Mouse (Mus musculus): ENCODE measurements around the gene Stk40. TPM values are rescaled to one million over a fixed set of nuclear protein-coding genes. Genes with fewer than 3 reads are reported as not detected.
A peak's percentile ranks its signal among the peaks of the same experiment; 100 is the strongest.

The Stk40 gene
- polyA plus RNA-seq, 1 experiment from 2014 or later: 27.1 TPM

DNA sequence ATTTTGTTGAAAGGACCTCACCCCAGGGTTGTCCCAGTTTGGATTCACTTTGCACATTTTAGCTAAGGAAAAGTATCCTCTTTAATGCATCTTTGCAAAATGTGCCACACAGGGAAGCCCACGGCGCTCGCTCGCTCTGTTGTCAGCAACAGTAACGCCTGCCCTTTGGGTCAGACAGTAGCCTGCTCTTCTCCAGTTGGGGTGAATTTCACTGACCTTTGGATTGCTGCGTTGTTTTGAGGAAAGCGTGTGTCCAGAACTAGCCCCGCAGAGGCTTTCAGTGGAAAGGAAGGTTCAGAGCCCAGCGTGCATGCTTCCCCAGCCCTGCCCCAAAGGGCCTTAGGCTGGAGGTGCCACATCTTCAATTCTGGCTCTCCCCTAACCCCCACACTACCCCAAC lies 11.7 kb downstream of the Stk40 start:
- H3K4me1 ChIP-seq (ENCODE audit: control insufficient read depth, insufficient read depth, low read length): peaks cover 12% of the 10 kb centered on the region
- WGBS: 84% methylated on average over 9 of the region's 9 CpGs

DNA sequence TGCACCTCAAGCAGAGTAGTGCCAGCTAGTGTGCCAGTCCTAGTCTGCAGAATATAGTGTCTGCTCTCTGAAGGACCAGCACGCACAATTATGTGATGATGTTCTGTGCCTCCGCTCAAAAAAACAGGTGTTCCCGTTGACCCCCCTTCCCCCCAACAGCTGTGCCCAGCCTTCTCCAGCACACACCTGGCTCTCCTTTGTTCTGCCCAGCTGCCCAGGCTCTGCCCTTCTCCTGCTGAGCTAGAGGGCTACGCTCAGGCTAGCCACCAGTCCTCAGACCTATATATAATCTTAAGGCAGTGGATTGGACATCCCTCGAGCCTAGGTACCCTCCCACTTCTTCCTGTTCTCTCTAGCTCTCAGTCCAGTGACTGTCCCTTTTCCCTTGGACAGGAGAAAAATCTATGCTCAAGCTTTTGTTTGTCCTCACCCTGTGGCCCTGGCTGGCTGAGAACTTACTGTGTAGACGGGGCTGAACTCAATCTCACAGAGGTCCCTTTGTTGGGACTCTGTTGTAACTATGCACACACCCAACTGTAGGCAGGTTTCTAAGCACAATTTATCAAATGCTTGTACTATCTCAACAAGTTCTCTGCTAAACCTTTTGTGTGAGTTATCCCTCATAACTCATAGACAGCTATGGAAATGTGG lies 12.2 kb downstream of the Stk40 start:
- no peaks in the 10 kb centered on the region for H3K9me3 ChIP-seq (replicated peaks; ENCODE audit: control insufficient read depth, low read length, poor library complexity, severe bottlenecking)
- H3K27me3 ChIP-seq (ENCODE audit: control insufficient read depth, insufficient read depth, low read depth, low read length): no peaks in the 10 kb centered on the region
- H3K9ac ChIP-seq (ENCODE audit: low read depth, low read length): no peak overlapping the region
- WGBS: 78% methylated on average over 6 of the region's 6 CpGs
- H3K4me1 ChIP-seq (ENCODE audit: control insufficient read depth, insufficient read depth, low read length): peaks cover 6% of the 10 kb centered on the region
- no peak overlapping the region for H3K27ac ChIP-seq (ENCODE audit: low read length)
- peaks cover 4% of the 10 kb centered on the region; the same call in 1 of the 2 replicates for H3K36me3 ChIP-seq (ENCODE audit: control insufficient read depth, insufficient read depth, low read length)
- H3K4me2 ChIP-seq (ENCODE audit: low read length): no peak overlapping the region
- ATAC-seq: no peak
- no peak overlapping the region for H3K4me3 ChIP-seq (ENCODE audit: low read depth, low read length)

More for the DNA sequence above, 11.7 kb downstream of the Stk40 start:
- Histone ChIP-seq H3K27ac (ENCODE audit: low read length) (no peak overlapping the region), H3K4me2 (ENCODE audit: low read length) (no peak overlapping the region), H3K4me3 (ENCODE audit: low read depth, low read length) (no peak overlapping the region), H3K9ac (ENCODE audit: low read depth, low read length) (no peak overlapping the region), H3K36me3 (ENCODE audit: control insufficient read depth, insufficient read depth, low read length) (no peaks in the 10 kb centered on the region), H3K27me3 (ENCODE audit: control insufficient read depth, insufficient read depth, low read depth, low read length) (no peaks in the 10 kb centered on the region), H3K9me3 (replicated peaks; ENCODE audit: control insufficient read depth, low read length, poor library complexity, severe bottlenecking) (no peaks in the 10 kb centered on the region)
- no peak for ATAC-seq

DNA sequence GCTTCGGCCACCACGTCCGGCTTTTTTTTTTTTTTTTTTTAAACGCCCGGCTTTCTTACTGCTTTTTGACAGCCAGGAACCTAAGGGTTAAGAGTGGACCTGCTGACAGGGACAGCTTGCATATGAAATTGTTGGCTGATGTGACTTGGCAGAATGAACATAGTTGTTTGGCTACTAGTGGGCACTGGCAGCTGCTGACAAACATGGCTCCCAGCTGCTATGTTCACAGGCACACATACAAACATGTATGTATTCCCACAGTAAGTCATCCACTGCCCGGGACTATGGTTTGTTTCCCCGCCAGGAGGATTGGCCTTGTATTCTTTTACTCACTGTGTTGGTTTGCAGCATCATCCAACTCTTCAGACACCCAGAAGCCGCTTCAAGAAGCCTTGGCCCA lies 13.4 kb downstream of the Stk40 start:
- no peak for ATAC-seq
- 81% methylated on average over 8 of the region's 8 CpGs for WGBS
- no peaks in the 10 kb centered on the region for H3K27me3 ChIP-seq (ENCODE audit: control insufficient read depth, insufficient read depth, low read depth, low read length)
- H3K4me3 ChIP-seq (ENCODE audit: low read depth, low read length): no peak overlapping the region
- 0 out of 2 replicates have a peak, but pooled peaks cover 4% of the 10 kb centered on the region for H3K9me3 ChIP-seq (replicated peaks; ENCODE audit: control insufficient read depth, low read length, poor library complexity, severe bottlenecking)
- no peak overlapping the region for H3K27ac ChIP-seq (ENCODE audit: low read length)
- peaks cover 7% of the 10 kb centered on the region; the same call in 1 of the 2 replicates for H3K36me3 ChIP-seq (ENCODE audit: control insufficient read depth, insufficient read depth, low read length)
- H3K9ac ChIP-seq (ENCODE audit: low read depth, low read length): no peak overlapping the region
- no peak overlapping the region for H3K4me2 ChIP-seq (ENCODE audit: low read length)
- H3K4me1 ChIP-seq (ENCODE audit: control insufficient read depth, insufficient read depth, low read length): peaks cover 2% of the 10 kb centered on the region; the same call in 1 of the 2 replicates

DNA sequence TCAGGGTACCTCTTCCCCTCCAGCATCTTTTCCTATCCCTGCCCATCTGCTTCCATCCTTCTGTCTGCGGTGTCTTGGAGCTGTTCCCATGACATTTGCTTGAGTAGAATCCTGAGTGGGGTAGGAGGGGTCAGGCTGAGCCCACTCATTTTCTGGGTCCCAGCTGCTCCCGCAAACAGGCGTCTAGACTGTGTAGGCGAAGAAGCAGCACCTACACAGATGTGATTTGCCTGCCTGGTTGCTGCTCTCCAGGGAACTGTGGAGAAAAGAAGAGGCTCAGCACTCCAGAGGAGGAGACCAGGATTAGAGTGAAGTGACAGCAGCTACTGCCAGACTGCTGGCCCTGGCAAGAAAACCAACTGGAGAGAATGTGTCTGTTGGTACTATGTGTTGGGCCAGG lies 14.9 kb downstream of the Stk40 start:
- Histone ChIP-seq H3K4me2 (ENCODE audit: low read length) (no peak overlapping the region), H3K9me3 (replicated peaks; ENCODE audit: control insufficient read depth, low read length, poor library complexity, severe bottlenecking) (0 out of 2 replicates have a peak, but pooled peaks cover 4% of the 10 kb centered on the region), H3K27ac (ENCODE audit: low read length) (no peak overlapping the region), H3K36me3 (ENCODE audit: control insufficient read depth, insufficient read depth, low read length) (peaks cover 7% of the 10 kb centered on the region; the same call in 1 of the 2 replicates), H3K9ac (ENCODE audit: low read depth, low read length) (no peak overlapping the region), H3K4me3 (ENCODE audit: low read depth, low read length) (no peak overlapping the region), H3K4me1 (ENCODE audit: control insufficient read depth, insufficient read depth, low read length) (peaks cover 2% of the 10 kb centered on the region; the same call in 1 of the 2 replicates), H3K27me3 (ENCODE audit: control insufficient read depth, insufficient read depth, low read depth, low read length) (no peaks in the 10 kb centered on the region)
- ATAC-seq: no peak
- WGBS: 77% methylated on average over 4 of the region's 4 CpGs

DNA sequence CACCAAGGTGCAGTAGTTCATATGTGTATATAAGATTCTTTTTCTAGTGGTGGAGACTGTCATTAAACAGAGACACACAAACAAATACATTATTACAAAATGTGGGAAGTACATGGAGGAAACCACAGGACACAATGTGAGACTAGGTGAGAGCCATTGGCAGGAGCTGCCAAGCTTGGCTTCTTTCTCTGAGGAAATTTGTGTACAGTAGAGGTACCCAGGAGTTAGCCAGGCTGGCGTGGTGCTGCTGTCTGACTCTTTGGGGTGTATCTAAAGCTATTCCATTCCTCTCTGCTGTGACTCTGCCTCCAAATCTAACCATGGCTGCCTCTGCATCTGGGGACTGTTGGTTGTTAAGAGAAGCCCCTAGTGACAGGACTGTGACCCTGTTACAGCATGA lies 15.3 kb downstream of the Stk40 start:
- Histone ChIP-seq H3K36me3 (ENCODE audit: control insufficient read depth, insufficient read depth, low read length) (peaks cover 7% of the 10 kb centered on the region; the same call in 1 of the 2 replicates), H3K4me3 (ENCODE audit: low read depth, low read length) (no peak overlapping the region), H3K4me1 (ENCODE audit: control insufficient read depth, insufficient read depth, low read length) (peaks cover 2% of the 10 kb centered on the region; the same call in 1 of the 2 replicates), H3K9me3 (replicated peaks; ENCODE audit: control insufficient read depth, low read length, poor library complexity, severe bottlenecking) (0 out of 2 replicates have a peak, but pooled peaks cover 4% of the 10 kb centered on the region), H3K4me2 (ENCODE audit: low read length) (no peak overlapping the region), H3K27me3 (ENCODE audit: control insufficient read depth, insufficient read depth, low read depth, low read length) (no peaks in the 10 kb centered on the region), H3K9ac (ENCODE audit: low read depth, low read length) (no peak overlapping the region), H3K27ac (ENCODE audit: low read length) (no peak overlapping the region)
- ATAC-seq: no peak
- WGBS: 88% methylated on average over 1 of the region's 1 CpGs

DNA sequence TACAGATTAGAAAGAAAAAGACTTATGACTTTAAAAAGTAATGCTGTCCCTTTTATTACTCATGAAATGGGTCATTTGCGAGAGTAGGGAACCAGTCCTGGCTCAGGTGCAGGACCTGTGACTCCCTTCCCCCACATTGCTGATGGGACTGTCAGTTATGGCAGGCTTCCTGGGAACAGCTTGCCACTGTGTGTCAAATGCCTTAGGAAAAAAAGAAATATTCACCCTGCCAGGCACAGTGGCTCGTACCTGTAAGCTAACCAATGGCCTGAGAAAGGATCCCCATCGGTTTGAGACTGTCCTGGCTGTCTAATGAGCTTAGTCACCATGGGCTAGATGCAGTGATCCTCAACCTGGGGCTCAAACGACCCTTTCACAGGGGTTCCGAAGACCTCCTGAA lies 16.3 kb downstream of the Stk40 start:
- no peak overlapping the region for H3K4me2 ChIP-seq (ENCODE audit: low read length)
- 92% methylated on average over 5 of the region's 5 CpGs for WGBS
- H3K36me3 ChIP-seq (ENCODE audit: control insufficient read depth, insufficient read depth, low read length): peaks cover 13% of the 10 kb centered on the region
- no peaks in the 10 kb centered on the region for H3K27me3 ChIP-seq (ENCODE audit: control insufficient read depth, insufficient read depth, low read depth, low read length)
- peaks cover 2% of the 10 kb centered on the region; the same call in 1 of the 2 replicates for H3K4me1 ChIP-seq (ENCODE audit: control insufficient read depth, insufficient read depth, low read length)
- no peak for ATAC-seq
- H3K4me3 ChIP-seq (ENCODE audit: low read depth, low read length): no peak overlapping the region
- H3K27ac ChIP-seq (ENCODE audit: low read length): no peak overlapping the region
- 0 out of 2 replicates have a peak, but pooled peaks cover 4% of the 10 kb centered on the region for H3K9me3 ChIP-seq (replicated peaks; ENCODE audit: control insufficient read depth, low read length, poor library complexity, severe bottlenecking)
- no peak overlapping the region for H3K9ac ChIP-seq (ENCODE audit: low read depth, low read length)

DNA sequence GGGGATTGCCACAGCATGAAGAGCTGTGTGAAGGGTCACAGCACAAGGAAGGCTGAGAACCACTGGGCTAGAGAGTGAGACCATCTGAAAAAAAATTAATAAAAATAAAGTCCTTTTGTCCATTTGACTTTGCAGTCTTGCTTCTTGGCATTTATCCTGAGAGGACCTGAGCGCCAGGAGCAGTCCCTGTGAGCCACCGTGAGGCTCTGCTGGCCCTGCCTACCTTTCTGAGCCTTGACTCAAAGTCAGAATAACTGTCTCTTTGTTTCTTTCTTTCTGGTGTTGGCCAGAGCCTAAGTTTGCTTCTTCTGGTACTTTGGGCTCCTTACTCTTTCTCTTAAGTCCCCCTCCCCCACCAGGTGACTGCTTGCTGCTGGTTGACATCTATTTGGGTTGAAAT lies 16.7 kb downstream of the Stk40 start:
- H3K4me3 ChIP-seq (ENCODE audit: low read depth, low read length): no peak overlapping the region
- no peak overlapping the region for H3K27ac ChIP-seq (ENCODE audit: low read length)
- 0 out of 2 replicates have a peak, but pooled peaks cover 4% of the 10 kb centered on the region for H3K9me3 ChIP-seq (replicated peaks; ENCODE audit: control insufficient read depth, low read length, poor library complexity, severe bottlenecking)
- H3K27me3 ChIP-seq (ENCODE audit: control insufficient read depth, insufficient read depth, low read depth, low read length): no peaks in the 10 kb centered on the region
- no peak for ATAC-seq
- no peak overlapping the region for H3K9ac ChIP-seq (ENCODE audit: low read depth, low read length)
- H3K4me2 ChIP-seq (ENCODE audit: low read length): no peak overlapping the region
- H3K36me3 ChIP-seq (ENCODE audit: control insufficient read depth, insufficient read depth, low read length): peaks cover 16% of the 10 kb centered on the region
- WGBS: 93% methylated on average over 2 of the region's 2 CpGs
- peaks cover 2% of the 10 kb centered on the region; the same call in 1 of the 2 replicates for H3K4me1 ChIP-seq (ENCODE audit: control insufficient read depth, insufficient read depth, low read length)

DNA sequence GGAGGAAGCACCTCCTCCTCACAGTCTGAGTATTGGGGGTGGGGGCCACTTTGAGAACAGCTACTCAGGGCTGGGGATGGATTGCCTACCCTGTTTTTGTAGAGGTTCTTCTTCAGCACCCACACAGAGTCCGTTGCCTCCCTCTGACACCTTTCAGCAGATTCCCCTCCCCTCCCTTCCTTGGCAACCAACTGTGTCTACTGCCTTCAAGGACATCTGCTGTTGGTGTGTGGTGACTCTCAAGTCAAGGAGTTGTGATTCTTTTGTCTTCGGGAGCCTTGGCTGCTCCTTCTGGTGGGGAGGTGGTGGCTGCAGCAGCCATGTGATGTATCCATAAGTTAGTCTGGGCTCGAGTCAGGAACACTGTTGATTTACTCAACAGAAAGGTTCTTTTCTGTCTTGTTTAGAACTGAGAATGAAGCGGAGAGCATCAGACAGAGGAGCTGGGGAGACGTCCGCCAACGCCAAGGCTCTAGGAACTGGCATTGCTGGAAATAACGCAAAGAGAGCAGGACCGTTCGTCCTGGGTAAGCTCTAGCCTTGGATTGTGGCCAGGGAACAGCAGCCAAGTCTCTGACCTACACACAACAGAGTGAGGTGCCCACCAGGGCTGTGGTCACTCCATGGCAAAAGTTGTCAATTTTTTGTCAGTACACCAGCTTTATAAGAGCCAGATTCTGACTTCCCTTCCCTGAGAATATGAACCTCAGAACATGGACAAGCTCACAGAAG lies 19.7 kb downstream of the Stk40 start:
- WGBS: 83% methylated on average over 10 of the region's 10 CpGs
- H3K4me3 ChIP-seq (ENCODE audit: low read depth, low read length): no peak overlapping the region
- 0 out of 2 replicates have a peak, but pooled peaks cover 4% of the 10 kb centered on the region for H3K9me3 ChIP-seq (replicated peaks; ENCODE audit: control insufficient read depth, low read length, poor library complexity, severe bottlenecking)
- no peak overlapping the region for H3K4me2 ChIP-seq (ENCODE audit: low read length)
- no peak overlapping the region for H3K9ac ChIP-seq (ENCODE audit: low read depth, low read length)
- H3K27me3 ChIP-seq (ENCODE audit: control insufficient read depth, insufficient read depth, low read depth, low read length): no peaks in the 10 kb centered on the region
- no peak for ATAC-seq
- H3K36me3 ChIP-seq (ENCODE audit: control insufficient read depth, insufficient read depth, low read length): peaks cover 22% of the 10 kb centered on the region
- no peak overlapping the region for H3K27ac ChIP-seq (ENCODE audit: low read length)
- H3K4me1 ChIP-seq (ENCODE audit: control insufficient read depth, insufficient read depth, low read length): no peaks in the 10 kb centered on the region

DNA sequence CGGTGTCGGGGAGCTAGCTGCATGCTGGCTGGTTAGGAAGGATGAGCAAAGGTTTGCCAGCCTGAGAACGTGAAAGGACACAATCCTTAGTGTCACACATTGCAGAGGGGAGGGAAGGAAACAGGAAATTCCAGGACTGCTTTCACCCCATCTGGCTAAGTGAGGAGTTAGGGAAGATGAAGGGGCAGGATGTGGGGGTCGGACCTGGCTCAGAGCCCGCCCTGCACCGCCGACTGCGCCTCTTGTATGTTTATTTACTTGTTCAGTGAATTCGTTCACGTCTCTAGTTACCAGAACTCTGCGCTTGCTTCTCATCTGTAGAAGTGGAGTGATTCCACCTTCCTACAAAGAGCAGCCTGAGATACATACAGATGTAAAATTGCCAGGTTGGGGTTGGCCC lies 26.7 kb downstream of the Stk40 start:
- peak overlapping the region; percentile 29; the same call in 1 of the 2 replicates for H3K27ac ChIP-seq (ENCODE audit: low read length)
- ATAC-seq: no peak
- no peaks in the 10 kb centered on the region for H3K27me3 ChIP-seq (ENCODE audit: control insufficient read depth, insufficient read depth, low read depth, low read length)
- peaks cover 31% of the 10 kb centered on the region for H3K36me3 ChIP-seq (ENCODE audit: control insufficient read depth, insufficient read depth, low read length)
- H3K4me1 ChIP-seq (ENCODE audit: control insufficient read depth, insufficient read depth, low read length): peaks cover 7% of the 10 kb centered on the region
- WGBS: 87% methylated on average over 11 of the region's 11 CpGs
- no peak overlapping the region for H3K9ac ChIP-seq (ENCODE audit: low read depth, low read length)
- no peak overlapping the region for H3K4me2 ChIP-seq (ENCODE audit: low read length)
- H3K4me3 ChIP-seq (ENCODE audit: low read depth, low read length): no peak overlapping the region
- H3K9me3 ChIP-seq (replicated peaks; ENCODE audit: control insufficient read depth, low read length, poor library complexity, severe bottlenecking): no peaks in the 10 kb centered on the region

All from midbrain, embryonic 16.5 days (tissue).